Mouse (Mus musculus) spleen, adult 2 months (tissue): ENCODE results near the gene Mdc1.

Experiments used
- CTCF ChIP-seq: fragments of 200-500 bp; IDR thresholded peaks from 2 replicates; pipeline ENCODE4 v1.5.1; 2011; ENCODE audit warnings: mild to moderate bottlenecking, inconsistent platforms; ENCODE audit not compliant: insufficient read depth, insufficient read length, insufficient replicate concordance; ENCODE audit errors: extremely low read depth
- POLR2A ChIP-seq: fragments of 200-500 bp; IDR thresholded peaks from 2 replicates; pipeline ENCODE4 v1.6.1; 2011; ENCODE audit warnings: low read depth, low read length, inconsistent platforms

- no peak for TF ChIP-seq CTCF
- no peak for TF ChIP-seq POLR2A
These were observed 8.0 kb upstream of the Mdc1 start for GRCm38 (mm10) chr17:35833239-35833751.
